Mouse (Mus musculus): ENCODE results near the gene Dnlz.

GRCm38 (mm10) chr2:26330702-26331101 is 21.2 kb downstream of the Dnlz start:
- no peak for TF ChIP-seq CTCF (IDR thresholded peaks at IDR 0.05; ENCODE audit: low read depth, low read length)
- no peak for TF ChIP-seq GATA1 (IDR thresholded peaks at IDR 0.05; ENCODE audit: borderline replicate concordance, low read length)
- no peak for TF ChIP-seq TAL1 (conservative IDR thresholded peaks at IDR 0.05; ENCODE audit: low read depth, low read length)
- TF ChIP-seq POLR2AphosphoS5 (IDR thresholded peaks at IDR 0.05; ENCODE audit: insufficient replicate concordance, low read depth, low read length): no peak
